Mouse (Mus musculus) lung, embryonic 16.5 days (tissue): Measurements from ENCODE around the gene Aoc2. TPM values are rescaled to one million over a fixed set of nuclear protein-coding genes. Genes with fewer than 3 reads are reported as not detected.
"Not testable (repeated sequence)": the region's sequence is repeated elsewhere in the genome, so short reads cannot be mapped to it uniquely, and the experiment has no call there.

Source experiments
- ATAC-seq: fragments of 200-750 bp; cut with Nextera tagmentation; 2 replicates; pipeline ENCODE4 v1.8.0; 2017; ENCODE audit warnings: low read depth, mild to moderate bottlenecking, moderate library complexity
- H3K27ac ChIP-seq: fragments of 300-500 bp; sonication (generic); 2 replicates; pipeline ENCODE4 v1.5.1; 2014; ENCODE audit warnings: mild to moderate bottlenecking, control low read depth, low read length
- H3K27me3 ChIP-seq: fragments of 300-500 bp; sonication (generic); 2 replicates; pipeline ENCODE4 v1.6.1; 2014; ENCODE audit warnings: low read depth, low read length, mixed read lengths; ENCODE audit not compliant: control insufficient read depth, insufficient read depth
- H3K36me3 ChIP-seq: fragments of 300-500 bp; sonication (generic); 2 replicates; pipeline ENCODE4 v1.6.1; 2014; ENCODE audit warnings: low read length; ENCODE audit not compliant: control insufficient read depth, insufficient read depth
- H3K4me1 ChIP-seq: fragments of 300-500 bp; sonication (generic); replicated peaks from 2 replicates; pipeline ENCODE4 v1.6.1; 2014; ENCODE audit warnings: low read length, mixed read lengths; ENCODE audit not compliant: control insufficient read depth, insufficient read depth
- H3K4me2 ChIP-seq: fragments of 300-500 bp; sonication (generic); 2 replicates; pipeline ENCODE4 v1.6.1; 2014; ENCODE audit warnings: low read depth, low read length, control low read depth
- H3K4me3 ChIP-seq: fragments of 300-500 bp; sonication (generic); 2 replicates; pipeline ENCODE4 v1.5.1; 2014; ENCODE audit warnings: mild to moderate bottlenecking, low read length, control low read depth
- H3K9ac ChIP-seq: fragments of 300-500 bp; sonication (generic); 2 replicates; pipeline ENCODE4 v1.6.1; 2014; ENCODE audit warnings: low read length, control low read depth
- H3K9me3 ChIP-seq: fragments of 300-500 bp; sonication (generic); 2 replicates; pipeline ENCODE4 v1.6.1; 2016; ENCODE audit warnings: low read length; ENCODE audit not compliant: control insufficient read depth
- WGBS: fragments of 180-500 bp; shearing (Covaris S2); extraction: QIAGEN DNeasy Blood & Tissue Kit; methylation state at CpG from one replicate; pipeline ENCODE4 v1.1.7; 2014; 5-methylcytosine and 5-hydroxymethylcytosine counted together
- polyA plus RNA-seq: library from polyadenylated mRNA; unstranded; fragments of >200 nt; fragmentation: Nextera tagmentation; extraction: Ambion mirVana; gene quantifications from 2 replicates; pipeline ENCODE4 v1.2.1, GENCODE M21; 2015

Gene Aoc2
- polyA plus RNA-seq, 1 experiment from 2014 or later: 1.2 TPM

GRCm38 (mm10) chr11:101328941-101329635 lies 4.2 kb downstream of the Aoc2 start:
- ATAC-seq: no peak
- no peaks in the 10 kb centered on the region for H3K9me3 ChIP-seq
- H3K9ac ChIP-seq: no peak overlapping the region
- H3K27ac ChIP-seq: no peak overlapping the region
- H3K4me3 ChIP-seq: no peak overlapping the region
- WGBS: 74% methylated on average over 6 of the region's 6 CpGs
- H3K4me1 ChIP-seq: no peaks in the 10 kb centered on the region
- no peak overlapping the region for H3K4me2 ChIP-seq
- no peaks in the 10 kb centered on the region for H3K27me3 ChIP-seq
- peaks cover 15% of the 10 kb centered on the region for H3K36me3 ChIP-seq

- Histone ChIP-seq H3K9ac (no peak within 1 kb of the TSS), H3K4me2 (no peak within 1 kb of the TSS), H3K9me3 (no peaks in the 10 kb centered on the region), H3K27me3 (no peaks in the 10 kb centered on the region), H3K4me3 (no peak within 1 kb of the TSS), H3K36me3 (0 out of 2 replicates have a peak, but pooled peaks cover 4% of the 10 kb centered on the region), H3K27ac (peak within 1 kb of the TSS; percentile 25), H3K4me1 (no peaks in the 10 kb centered on the region)
- 63% methylated on average over 7 of the region's 7 CpGs for WGBS
- ATAC-seq: peak; percentile 19
Measured at GRCm38 (mm10) chr11:101330371-101330924, 5.6 kb downstream of the Aoc2 start, which contains the start of gene Aoc3. Gene Aoc3, plus strand, starts transcription at chr11:101330605.

GRCm38 (mm10) chr11:101330961-101331360 lies 6.1 kb downstream of the Aoc2 start:
- H3K27me3 ChIP-seq, H3K36me3 ChIP-seq, H3K9me3 ChIP-seq, ATAC-seq, H3K4me3 ChIP-seq, H3K4me2 ChIP-seq, H3K9ac ChIP-seq, H3K4me1 ChIP-seq: not testable (repeated sequence)
- peak overlapping the region; percentile 25 for H3K27ac ChIP-seq
- WGBS: 67% methylated on average over 5 of the region's 6 CpGs

- ATAC-seq: no peak
- H3K4me3 ChIP-seq: 0 out of 2 replicates have a peak overlapping the region, but pooled peaks have one; percentile 6
Measured at GRCm38 (mm10) chr11:101332537-101332936, 7.7 kb downstream of the Aoc2 start.

GRCm38 (mm10) chr11:101334023-101334422 lies 9.2 kb downstream of the Aoc2 start:
- Histone ChIP-seq H3K36me3 (no peaks in the 10 kb centered on the region), H3K27me3 (no peaks in the 10 kb centered on the region), H3K9ac (no peak overlapping the region), H3K4me3 (no peak overlapping the region), H3K4me1 (peaks cover 5% of the 10 kb centered on the region), H3K9me3 (no peaks in the 10 kb centered on the region), H3K4me2 (peak overlapping the region; percentile 22; the same call in 1 of the 2 replicates), H3K27ac (no peak overlapping the region)
- no peak for ATAC-seq
- 47% methylated on average over 10 of the region's 10 CpGs for WGBS

More at GRCm38 (mm10) chr11:101332537-101332936, 7.7 kb downstream of the Aoc2 start:
- Histone ChIP-seq H3K27me3 (no peaks in the 10 kb centered on the region), H3K4me2 (no peak overlapping the region), H3K4me1 (no peaks in the 10 kb centered on the region; the same call in 1 of the 2 replicates), H3K27ac (no peak overlapping the region), H3K9me3 (no peaks in the 10 kb centered on the region), H3K9ac (no peak overlapping the region), H3K36me3 (no peaks in the 10 kb centered on the region)
- 73% methylated on average over 3 of the region's 3 CpGs for WGBS

GRCm38 (mm10) chr11:101334516-101334915 lies 9.7 kb downstream of the Aoc2 start:
- H3K4me2 ChIP-seq: no peak overlapping the region
- H3K36me3 ChIP-seq: no peaks in the 10 kb centered on the region
- ATAC-seq: no peak
- H3K27ac ChIP-seq: no peak overlapping the region
- WGBS: 24% methylated on average over 6 of the region's 6 CpGs
- peaks cover 5% of the 10 kb centered on the region for H3K4me1 ChIP-seq
- H3K9me3 ChIP-seq: no peaks in the 10 kb centered on the region
- H3K9ac ChIP-seq: no peak overlapping the region
- H3K4me3 ChIP-seq: no peak overlapping the region
- H3K27me3 ChIP-seq: no peaks in the 10 kb centered on the region

- Histone ChIP-seq H3K36me3 (no peaks in the 10 kb centered on the region), H3K4me1 (peaks cover 5% of the 10 kb centered on the region), H3K27ac (no peak overlapping the region), H3K27me3 (no peaks in the 10 kb centered on the region), H3K9ac (no peak overlapping the region), H3K9me3 (no peaks in the 10 kb centered on the region), H3K4me3 (no peak overlapping the region), H3K4me2 (no peak overlapping the region)
- ATAC-seq: no peak
- 65% methylated on average over 9 of the region's 9 CpGs for WGBS
Measured at GRCm38 (mm10) chr11:101335685-101336084, 10.8 kb downstream of the Aoc2 start.

- peaks cover 5% of the 10 kb centered on the region for H3K4me1 ChIP-seq
- no peaks in the 10 kb centered on the region for H3K27me3 ChIP-seq
- peak; percentile 88 for ATAC-seq
- 1% methylated on average over 9 of the region's 9 CpGs for WGBS
- H3K4me2 ChIP-seq: peak overlapping the region; percentile 54
- no peak overlapping the region for H3K9ac ChIP-seq
- H3K9me3 ChIP-seq: no peaks in the 10 kb centered on the region
- H3K4me3 ChIP-seq: peak overlapping the region; percentile 28
- no peaks in the 10 kb centered on the region for H3K36me3 ChIP-seq
- H3K27ac ChIP-seq: no peak overlapping the region
Measured at GRCm38 (mm10) chr11:101338123-101338760, 13.4 kb downstream of the Aoc2 start.

GRCm38 (mm10) chr11:101347083-101347775 lies 22.4 kb downstream of the Aoc2 start:
- H3K36me3 ChIP-seq: no peaks in the 10 kb centered on the region
- no peak overlapping the region for H3K4me2 ChIP-seq
- no peak overlapping the region for H3K4me3 ChIP-seq

More at GRCm38 (mm10) chr11:101347083-101347775, 22.4 kb downstream of the Aoc2 start:
- no peak for ATAC-seq
- H3K4me1 ChIP-seq: no peaks in the 10 kb centered on the region
- no peak overlapping the region for H3K9ac ChIP-seq
- 63% methylated on average over 10 of the region's 10 CpGs for WGBS
- no peaks in the 10 kb centered on the region for H3K9me3 ChIP-seq
- H3K27ac ChIP-seq: no peak overlapping the region
- H3K27me3 ChIP-seq: no peaks in the 10 kb centered on the region
